Mouse (Mus musculus): ENCODE results near the gene Nxf1.

DNA sequence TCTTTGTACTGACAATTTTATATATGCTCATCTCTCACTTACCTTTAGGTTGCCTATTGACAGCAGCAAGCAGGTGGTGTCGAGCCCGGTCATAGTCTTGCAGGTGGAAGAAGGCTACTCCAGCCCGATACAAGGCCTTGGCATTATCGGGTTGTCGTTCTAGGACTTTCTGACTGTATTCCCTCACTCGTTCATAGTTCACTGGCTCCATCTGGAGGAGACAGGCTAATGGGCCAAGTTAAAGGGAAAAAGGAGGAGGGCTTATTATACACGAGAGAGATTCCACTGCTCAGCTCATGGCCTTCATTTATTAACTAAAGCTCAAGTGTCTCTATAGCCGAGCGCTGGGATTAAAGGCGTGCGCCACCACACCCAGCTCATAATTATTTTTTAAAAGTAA lies 58.9 kb downstream of the Nxf1 start:
- no peak for TF ChIP-seq CTCF (IDR thresholded peaks at IDR 0.05; ENCODE audit: low read depth)
- no peak for TF ChIP-seq EP300 (IDR thresholded peaks at IDR 0.05; ENCODE audit: low read depth)
